Mouse (Mus musculus) skeletal muscle tissue, postnatal 0 days (tissue): ENCODE measurements around the gene Kat5. TPM values are rescaled to one million over a fixed set of nuclear protein-coding genes. Genes with fewer than 3 reads are reported as not detected.

Experiments
- polyA plus RNA-seq: library from polyadenylated mRNA; unstranded; fragments of >200 nt; fragmentation: Nextera tagmentation; extraction: Ambion mirVana; gene quantifications from 2 replicates; pipeline ENCODE4 v1.2.1, GENCODE M21; 2015

Gene Kat5
- polyA plus RNA-seq: 28.4 and 28.8 TPM in 2 replicates

GRCm38 (mm10) chr19:5609547-5610404, at the start of gene Kat5:
Gene Kat5, minus strand, starts transcription at chr19:5610237.

DNA sequence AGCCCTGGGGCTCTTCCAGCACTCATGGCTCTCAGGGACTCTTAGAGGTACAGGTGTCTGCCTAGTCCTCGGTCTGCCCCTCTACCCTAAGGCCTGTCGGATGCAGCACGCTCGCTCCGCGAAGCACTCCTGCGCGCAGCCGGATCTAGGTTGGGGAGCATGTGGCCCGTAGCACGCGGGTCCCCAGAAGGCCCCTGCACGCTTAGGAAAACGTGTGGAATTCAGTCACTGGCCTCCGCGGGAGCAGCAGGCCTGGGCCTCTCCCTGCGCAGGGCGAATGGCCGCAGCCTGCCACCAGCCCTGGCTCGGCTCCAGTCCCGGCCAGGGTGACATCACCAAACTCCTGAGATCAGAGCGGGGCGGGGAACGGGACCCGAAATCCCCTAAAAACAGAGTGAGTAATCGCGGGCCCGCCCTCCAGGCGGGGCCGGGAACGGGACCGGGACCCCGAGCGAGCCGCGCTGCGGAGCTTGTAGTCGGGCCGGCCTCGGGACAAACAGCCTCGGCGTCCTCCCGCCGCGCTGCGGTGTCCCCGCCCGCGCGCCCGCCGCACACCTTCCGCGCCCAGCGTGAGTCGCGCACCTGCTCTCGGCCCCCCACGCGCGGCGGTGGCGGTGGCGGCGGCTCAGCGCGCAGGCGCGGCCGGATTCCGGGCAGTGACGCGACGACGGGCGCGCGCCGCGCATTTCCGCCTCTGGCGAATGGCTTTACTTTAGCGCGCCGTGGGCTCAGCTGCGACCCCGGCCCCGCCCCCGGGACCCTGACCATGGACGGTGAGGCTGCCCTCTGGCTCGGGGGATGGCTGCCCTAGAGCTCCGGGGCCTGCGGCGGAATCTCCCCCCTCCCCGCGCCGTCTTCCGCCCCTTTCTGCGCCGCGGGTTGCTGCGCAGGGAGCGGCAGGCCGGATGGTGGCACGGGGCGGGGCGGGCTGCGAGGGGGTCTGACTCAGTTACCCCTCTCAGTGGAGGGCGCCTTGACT, 27.3 kb upstream of the Kat5 start, which contains the start of gene Rela:
Gene Rela (plus strand): TSS at position 415 of the 979 bp plus-strand sequence.

DNA sequence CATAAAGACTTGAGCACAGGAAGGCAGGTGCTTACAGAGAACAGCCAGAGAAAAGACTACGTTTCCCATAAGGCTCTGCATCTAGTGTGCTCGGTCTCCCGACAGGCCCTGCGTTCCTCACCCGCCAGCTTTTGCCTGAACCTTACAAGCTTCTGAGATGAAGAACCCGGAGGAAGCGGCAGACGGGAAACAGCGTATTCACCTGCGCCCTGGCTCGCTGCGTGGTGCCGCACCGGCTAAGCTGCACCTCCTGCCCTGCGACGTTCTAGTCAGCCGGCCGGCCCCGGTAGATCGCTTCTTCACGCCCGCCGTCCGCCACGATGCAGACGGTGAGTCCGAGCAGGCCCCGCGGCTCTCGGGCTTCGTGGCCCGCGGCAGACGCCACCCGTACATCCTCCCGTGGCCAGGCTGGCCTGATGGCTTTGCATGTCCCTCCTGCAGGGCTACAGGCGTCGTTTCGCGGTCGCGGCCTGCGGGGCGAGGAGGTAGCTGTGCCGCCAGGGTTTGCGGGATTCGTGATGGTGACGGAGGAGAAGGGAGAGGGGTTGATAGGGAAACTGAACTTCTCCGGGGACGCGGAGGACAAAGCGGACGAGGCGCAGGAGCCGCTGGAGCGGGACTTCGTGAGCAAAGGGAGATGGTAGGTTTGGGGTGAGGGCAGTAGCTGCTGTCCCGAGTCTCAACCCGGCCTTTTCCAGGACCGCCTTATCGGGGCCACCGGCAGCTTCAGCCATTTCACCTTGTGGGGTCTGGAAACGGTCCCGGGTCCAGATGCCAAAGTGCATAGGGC, 8.1 kb downstream of the Kat5 start, which contains the start of gene Rnaseh2c:
Gene Rnaseh2c (plus strand): TSS at position 122 of the 790 bp plus-strand sequence.

DNA sequence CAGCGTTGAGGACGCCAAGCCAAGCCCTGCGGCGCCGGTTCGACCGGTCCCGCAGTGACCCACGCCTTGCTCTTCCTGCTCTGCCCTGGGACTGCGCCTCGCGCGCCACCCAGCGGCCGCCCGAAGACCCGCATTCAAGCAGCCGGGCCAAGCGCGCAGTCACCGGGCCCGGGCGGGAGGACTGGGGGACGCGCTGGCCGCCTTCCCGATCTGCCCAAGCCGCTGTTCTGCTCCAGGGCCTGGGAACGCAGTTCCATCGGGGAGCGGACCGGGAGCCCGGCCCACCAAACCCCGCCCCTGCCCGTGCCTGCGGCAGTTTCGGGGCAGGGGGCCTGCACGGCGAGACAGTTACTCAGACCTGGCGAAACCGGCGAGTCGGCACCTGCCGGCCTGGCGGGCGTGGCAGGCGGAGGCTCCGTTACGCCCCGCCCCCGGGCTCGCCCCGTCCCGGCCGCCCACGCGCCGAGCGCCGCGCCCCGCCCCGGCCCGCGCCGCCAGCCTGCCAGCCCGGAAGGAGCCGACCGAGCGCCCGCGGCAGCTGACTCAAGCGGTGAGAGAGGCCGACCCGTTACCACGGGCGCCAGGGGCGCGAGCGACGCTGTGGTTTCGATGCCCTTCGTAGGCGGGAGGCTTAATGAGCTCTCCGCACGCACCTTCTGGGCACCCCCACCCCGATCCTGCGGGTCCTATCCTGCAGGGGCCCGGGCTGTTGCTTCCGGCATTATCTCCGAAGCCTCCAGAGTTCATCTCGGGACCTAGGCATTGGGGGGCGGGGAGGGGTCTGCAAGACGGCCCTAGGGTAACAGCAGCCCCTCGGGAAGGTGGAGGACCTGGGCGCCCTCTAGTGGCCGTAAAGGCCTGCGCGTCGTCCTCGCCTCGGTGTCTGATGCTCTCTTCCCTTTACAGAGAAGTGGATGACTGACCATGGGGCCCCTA, 42.2 kb downstream of the Kat5 start, which contains the start of gene Ap5b1:
Gene Ap5b1 (plus strand): TSS at position 492 of the 936 bp plus-strand sequence.

DNA sequence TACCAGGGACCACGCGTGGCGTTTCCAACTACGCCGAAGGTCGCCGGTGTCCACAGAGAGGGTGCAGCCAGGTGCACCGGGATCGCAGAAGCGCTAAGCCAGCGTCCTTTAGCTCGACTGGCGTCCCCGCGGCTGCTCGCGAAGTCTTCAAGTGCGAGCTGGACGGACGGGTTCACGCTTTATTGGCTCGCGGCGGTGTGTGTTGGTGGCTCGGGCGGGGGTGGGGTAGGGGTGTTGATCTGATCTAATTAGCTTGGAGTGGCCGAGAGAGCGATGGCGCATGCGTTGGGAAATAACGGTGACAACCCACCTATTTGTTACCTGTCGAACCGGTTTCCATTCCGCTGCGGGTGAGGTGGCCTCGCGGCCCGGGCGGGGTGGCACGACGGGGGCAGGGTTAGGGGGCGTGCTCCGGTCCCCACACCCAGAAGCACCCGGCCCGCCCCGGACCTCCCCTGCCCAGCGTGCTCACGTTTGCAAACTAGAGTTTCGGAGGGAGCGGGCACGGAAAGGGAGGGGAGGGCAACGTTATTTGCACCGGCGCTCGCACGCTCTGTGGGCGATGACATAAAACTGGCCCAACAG, 49.5 kb downstream of the Kat5 start, which contains the start of gene Ovol1:
Gene Ovol1 (minus strand): TSS at position 190 of the 585 bp plus-strand sequence.

Other genes with a start within 250 kb of the Kat5 start
- 21.4 and 25.3 TPM in 2 replicates for gene Eif1ad, start 243.5 kb downstream of the Kat5 start, polyA plus RNA-seq
- gene Banf1, start 243.1 kb downstream of the Kat5 start, polyA plus RNA-seq: 216 and 231 TPM in 2 replicates
- 22.0 and 29.6 TPM in 2 replicates for gene Sart1, start 221.5 kb downstream of the Kat5 start, polyA plus RNA-seq
- 0.13 TPM in 1 of 2 replicates, not detected in the other for gene Tsga10ip, start 207.7 kb downstream of the Kat5 start, polyA plus RNA-seq
- 361 and 364 TPM in 2 replicates for gene Drap1, start 185.3 kb downstream of the Kat5 start, polyA plus RNA-seq
- gene AI837181, start 185.1 kb downstream of the Kat5 start, polyA plus RNA-seq: 46.1 and 48.8 TPM in 2 replicates
- not detected in 2 replicates for gene Fosl1, start 162.7 kb downstream of the Kat5 start, polyA plus RNA-seq
- gene Ccdc85b, start 152.3 kb downstream of the Kat5 start, polyA plus RNA-seq: 6.8 and 8.5 TPM in 2 replicates
- gene Fibp, start 149.6 kb downstream of the Kat5 start, polyA plus RNA-seq: 59.8 and 61.8 TPM in 2 replicates
- gene Ctsw, start 141.7 kb downstream of the Kat5 start, polyA plus RNA-seq: 0.15 and 0.55 TPM in 2 replicates
- gene Efemp2, start 136.3 kb downstream of the Kat5 start, polyA plus RNA-seq: 53.2 and 70.8 TPM in 2 replicates
- 29.2 and 31.8 TPM in 2 replicates for gene Mus81, start 121.8 kb downstream of the Kat5 start, polyA plus RNA-seq
- 666 and 916 TPM in 2 replicates for gene Cfl1, start 119.8 kb downstream of the Kat5 start, polyA plus RNA-seq
- 0.14 TPM in 1 of 2 replicates, not detected in the other for gene 1700020D05Rik, start 106.5 kb downstream of the Kat5 start, polyA plus RNA-seq
- gene Snx32, start 99.7 kb downstream of the Kat5 start, polyA plus RNA-seq: 6.4 and 8.5 TPM in 2 replicates
- gene Ovol1, start 49.6 kb downstream of the Kat5 start, polyA plus RNA-seq: 0.65 TPM in 1 of 2 replicates, not detected in the other
- gene Ap5b1, start 42.2 kb downstream of the Kat5 start, polyA plus RNA-seq: 1.1 and 2.0 TPM in 2 replicates
- gene Rnaseh2c, start 8.4 kb downstream of the Kat5 start, polyA plus RNA-seq: 48.4 and 58.1 TPM in 2 replicates
- 24.4 and 28.3 TPM in 2 replicates for gene Rela, start 27.2 kb upstream of the Kat5 start, polyA plus RNA-seq
- gene Sipa1, start 53.5 kb upstream of the Kat5 start, polyA plus RNA-seq: 20.3 and 21.1 TPM in 2 replicates
- gene Map3k11, start 78.5 kb upstream of the Kat5 start, polyA plus RNA-seq: 15.5 and 16.8 TPM in 2 replicates
- 4.7 and 6.5 TPM in 2 replicates for gene Pcnx3, start 78.7 kb upstream of the Kat5 start, polyA plus RNA-seq
- gene Kcnk7, start 94.1 kb upstream of the Kat5 start, polyA plus RNA-seq: 0.35 and 0.52 TPM in 2 replicates
- 133 and 144 TPM in 2 replicates for gene Ehbp1l1, start 116.1 kb upstream of the Kat5 start, polyA plus RNA-seq
- gene Fam89b, start 119.4 kb upstream of the Kat5 start, polyA plus RNA-seq: 85.5 and 88.0 TPM in 2 replicates
- 20.1 and 31.1 TPM in 2 replicates for gene Ltbp3, start 130.7 kb upstream of the Kat5 start, polyA plus RNA-seq
- 57.0 and 57.9 TPM in 2 replicates for gene Scyl1, start 161.2 kb upstream of the Kat5 start, polyA plus RNA-seq